Mouse (Mus musculus): ENCODE results near the gene Dpy19l3.

Dpy19l3 gene

DNA sequence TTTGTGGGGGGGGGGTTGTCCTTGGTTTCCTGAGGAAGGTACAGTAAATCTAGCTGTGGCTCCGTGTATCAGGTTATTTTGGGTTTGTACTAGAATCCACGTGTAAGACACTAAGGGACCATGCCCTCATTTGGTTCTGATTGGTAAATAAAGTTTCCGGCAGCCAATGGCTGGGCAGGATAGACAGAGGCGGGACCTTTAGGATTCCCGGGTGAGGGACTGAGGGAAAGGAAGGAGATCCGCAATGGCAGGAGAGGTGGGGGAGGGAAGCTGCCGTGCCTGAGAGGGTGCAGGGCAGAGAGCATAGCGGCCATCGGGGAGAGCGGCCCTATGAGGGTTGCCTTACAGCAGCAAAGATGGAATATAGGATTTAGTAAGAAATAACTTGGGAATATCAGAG, 67.0 kb downstream of the Dpy19l3 start:
- peak; percentile 98 for DNase-seq

DNA sequence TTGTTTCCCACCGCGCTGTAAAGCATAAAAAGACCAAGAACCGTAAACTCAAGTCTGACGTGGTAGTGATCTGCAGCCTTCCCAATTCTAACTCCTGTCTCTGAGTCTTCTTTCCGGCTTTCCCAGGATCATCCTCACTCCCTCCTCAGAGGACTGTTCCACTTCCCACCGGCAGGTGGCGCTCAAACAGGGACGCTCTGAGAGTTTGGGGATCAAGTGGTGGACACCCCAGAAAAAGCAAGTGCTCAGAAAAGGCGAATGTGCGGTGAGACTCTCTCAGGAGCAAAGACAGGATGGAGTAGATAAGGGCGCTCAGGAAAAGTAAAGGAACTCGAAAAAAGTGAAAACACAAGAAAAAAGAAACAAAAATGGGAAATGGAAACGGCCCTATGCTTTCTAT, 67.5 kb downstream of the Dpy19l3 start:
- DNase-seq: peak; percentile 93

DNA sequence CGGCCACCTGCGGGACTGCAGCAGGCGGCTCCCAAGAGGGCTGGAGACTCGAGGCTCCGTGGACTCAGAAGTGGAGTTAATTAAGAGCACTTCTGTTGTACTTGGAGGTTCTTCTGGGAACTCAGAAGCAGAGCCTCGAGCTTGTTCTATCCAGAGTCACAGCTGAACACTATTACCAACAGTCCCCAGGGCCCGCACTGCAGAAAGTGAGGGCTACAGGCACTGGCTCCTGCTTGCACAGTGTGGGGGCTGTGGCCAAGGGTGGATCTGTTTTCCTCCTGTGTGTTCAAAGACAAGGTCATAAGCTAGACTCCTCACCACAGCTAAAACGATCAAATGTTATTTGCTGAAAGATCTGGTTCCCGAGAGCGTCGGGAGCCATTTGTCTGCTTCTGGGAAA, 68.0 kb downstream of the Dpy19l3 start:
- DNase-seq: no peak

DNA sequence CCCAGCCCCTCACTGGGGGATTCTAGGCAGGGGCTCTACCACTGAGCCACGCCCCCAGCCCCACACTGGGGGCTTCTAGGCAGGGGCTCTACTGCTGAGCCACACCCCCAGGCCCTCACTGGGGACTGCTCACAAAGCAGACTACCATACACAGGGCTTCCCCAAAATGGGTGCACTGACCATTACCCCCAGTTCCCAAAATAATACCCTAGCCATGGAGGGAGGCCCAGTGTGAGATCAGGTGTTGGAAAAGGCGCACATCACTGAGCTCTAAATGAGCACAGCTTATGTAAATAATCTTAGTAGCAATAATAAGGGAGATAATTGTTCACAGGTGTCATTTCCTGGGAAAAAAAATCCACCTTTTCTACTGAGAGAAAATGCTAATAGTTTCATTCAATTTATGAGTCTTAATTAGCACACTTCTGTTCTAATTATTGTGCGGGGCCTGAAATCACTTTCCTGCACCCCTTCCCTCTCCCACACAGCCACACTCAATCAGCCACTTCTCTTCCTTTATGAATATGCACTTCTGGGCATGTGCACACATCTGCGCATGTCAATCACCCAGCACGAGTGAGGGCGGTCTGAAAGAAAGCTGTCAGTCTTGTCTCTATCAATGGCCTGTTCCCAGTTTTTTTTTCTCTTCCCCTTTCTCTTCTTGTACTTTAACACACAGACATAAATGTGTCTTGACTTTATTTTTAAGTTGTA, 70.7 kb downstream of the Dpy19l3 start:
- DNase-seq: no peak

DNA sequence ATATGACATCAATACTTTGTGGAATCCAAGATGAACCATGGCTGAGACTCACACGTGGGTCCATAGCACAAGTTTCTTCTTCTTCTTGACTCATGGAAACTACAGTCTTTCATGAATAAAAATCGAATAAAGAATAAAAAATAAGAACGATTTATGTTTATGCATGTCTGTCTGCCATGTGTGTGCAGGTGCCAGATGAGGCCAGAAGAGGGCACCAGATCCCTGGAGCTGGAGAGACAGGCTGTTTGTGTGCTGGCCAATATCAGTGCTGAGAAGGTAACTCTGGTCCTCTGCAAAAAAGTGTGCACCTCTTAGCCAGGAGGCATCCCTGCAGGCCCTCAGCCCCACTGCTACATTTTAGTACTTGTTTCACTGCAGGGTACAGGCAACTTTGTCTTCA, 72.7 kb downstream of the Dpy19l3 start:
- DNase-seq: no peak

DNA sequence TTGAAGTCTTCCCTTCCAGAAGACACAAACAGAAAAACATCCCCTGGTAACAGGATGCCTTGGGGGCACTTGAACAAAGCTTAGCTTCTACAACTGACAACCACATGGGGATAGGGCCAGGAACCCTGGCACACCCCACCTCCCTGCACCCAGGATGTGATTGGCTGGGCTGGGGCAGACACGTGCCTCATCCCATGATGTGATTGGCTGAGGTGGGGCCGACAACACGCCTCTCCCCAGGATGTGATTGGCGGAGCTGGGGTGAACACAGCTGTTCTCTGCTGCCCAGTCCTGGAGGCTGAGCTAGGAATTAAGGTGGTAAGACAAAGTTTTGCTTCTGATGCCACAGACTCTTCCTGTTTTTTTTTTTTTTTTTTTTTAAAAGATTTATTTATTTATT, 75.3 kb downstream of the Dpy19l3 start:
- no peak for DNase-seq

DNA sequence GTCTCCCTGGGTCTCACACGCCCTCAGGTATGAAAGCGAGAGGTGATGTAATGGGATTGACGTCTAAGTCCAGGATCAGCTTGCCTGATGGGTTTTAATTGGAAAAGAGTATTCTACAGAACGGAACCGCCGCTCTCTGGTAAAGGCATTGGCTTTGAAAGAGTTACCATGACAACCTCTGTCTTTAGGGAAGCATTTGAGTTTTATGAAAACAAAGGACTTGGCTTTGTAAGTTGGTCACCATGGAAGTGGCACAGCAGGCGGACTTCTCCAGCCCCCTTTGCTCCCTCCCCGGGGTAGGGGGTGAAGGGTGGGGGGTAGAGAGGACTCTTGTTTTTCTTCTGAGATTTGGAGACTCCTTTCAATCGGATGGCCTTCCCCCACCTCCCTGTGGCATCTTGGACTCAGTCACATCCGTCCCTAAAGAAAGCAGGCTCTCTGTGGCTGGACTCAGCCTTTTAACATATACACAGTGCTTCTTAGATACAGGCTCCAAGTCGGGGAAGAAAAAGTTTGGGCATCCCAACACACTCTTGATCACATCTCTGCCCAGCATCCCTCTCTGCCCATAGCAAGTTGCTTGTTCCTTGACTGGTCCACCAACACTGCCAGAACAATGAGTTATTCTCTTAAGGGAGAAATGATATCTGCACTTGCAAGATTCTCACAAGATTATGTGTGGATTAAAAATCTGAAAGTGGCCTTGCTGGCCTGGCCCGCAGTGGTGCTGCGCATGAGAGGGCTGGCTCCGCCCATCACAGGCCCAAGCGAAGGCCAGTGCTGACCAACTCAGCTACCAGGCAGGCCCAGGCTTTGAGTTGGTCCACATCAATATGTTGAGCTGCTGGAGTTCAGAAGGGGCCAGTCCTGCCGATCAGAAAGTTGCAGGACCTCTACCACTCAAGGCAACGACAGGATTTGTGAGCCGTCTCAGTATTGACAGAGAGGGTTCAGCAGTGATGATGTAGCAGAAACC, 85.9 kb downstream of the Dpy19l3 start:
- DNase-seq: no peak

DNA sequence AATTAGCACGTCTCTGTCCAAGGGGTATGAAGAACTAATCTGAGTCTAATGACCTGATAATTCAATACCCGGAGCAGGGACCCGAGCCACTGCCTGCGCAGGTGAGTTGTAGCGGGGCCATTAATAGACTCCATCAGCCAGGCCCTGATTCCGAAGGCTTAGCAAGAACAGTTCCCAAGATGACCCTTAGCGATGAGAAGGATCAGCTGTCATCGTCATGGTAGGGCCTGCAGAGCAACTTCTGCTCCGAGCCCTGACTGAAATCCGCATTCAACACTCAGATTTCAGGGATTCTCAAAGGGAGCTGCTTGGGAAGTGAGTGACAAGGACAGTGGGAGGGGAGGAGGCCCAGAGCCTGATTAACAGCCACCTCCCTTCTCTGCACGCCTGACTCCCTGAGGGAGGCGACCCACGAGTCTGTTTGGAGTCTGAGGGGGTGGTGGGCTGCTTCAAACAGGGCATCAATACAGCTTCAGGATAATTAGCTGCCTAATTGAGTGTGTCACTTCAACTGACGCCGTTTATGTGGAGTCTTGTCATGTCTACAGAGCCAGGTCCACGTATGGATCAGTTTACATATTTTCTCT, 90.4 kb downstream of the Dpy19l3 start:
- no peak for DNase-seq

DNA sequence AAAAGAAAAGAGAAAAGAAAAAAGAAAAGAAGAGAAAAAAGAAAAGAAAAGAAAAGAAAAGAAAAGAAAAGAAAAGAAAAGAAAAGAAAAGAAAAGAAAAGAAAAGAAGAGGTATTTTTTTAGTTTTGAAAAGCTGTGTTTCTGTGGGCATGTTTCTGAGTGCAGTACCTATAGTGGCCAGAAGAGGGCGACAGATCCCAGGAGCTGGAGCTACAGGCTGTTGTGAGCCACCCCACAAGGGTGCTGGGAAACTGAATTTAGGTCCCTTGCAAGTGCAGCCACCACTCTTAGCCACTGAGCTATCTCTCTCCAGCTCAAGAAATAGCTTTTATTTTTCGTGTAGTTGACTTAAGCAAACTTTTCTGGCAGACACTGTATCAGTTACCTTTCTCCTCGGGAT, 95.1 kb downstream of the Dpy19l3 start:
- DNase-seq: no peak

DNA sequence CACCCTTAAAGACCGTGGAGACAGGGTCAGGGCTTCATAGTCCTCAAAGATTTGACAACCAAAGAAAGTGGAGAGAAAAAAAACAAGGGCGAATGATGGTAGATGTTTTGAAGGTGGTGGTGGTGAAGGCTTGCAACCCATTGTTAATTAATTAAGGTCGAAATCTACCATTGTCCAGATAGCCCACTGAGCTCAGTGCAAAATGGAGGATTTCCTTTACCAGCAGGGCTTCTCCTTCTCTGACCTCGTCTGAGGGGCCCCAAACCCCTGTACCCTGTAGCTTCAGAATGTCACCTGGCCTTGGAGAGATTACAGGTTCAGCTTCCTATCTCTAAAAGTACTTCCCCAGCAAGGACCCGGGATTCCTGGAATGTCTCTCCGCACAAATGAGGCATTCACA, 96.4 kb downstream of the Dpy19l3 start:
- DNase-seq: no peak

DNA sequence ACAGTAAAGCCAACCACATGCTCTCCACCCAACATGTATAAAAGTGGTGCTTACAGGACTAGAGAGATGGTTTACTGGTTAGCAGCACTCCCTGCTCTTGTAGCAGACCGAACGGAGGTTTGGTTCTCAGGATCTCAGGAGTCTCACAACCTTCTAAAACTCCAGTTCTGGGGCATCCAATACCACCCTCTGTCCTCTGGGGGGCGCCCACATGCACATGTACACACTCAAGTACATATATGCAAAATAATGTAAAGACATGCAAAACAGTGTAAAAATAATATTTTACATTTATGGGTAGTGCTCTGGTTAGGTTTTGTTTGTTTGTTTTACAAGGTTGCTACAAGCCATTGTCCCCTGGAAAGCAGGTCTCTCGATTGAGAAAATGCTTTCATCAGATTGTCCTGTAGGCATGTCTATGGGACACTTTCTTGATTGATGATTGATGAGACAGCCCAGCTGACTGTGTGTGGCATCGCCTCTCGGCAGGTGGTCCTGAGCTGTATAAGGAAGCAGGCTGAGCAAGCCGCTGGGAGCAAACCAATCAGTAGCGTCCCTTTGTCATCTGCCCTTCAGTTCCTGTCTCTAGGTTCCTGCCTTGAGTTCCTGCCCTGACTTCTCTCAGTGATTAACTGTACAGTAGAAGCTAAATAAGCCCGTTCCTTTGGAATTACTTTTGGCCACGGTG, 102.5 kb downstream of the Dpy19l3 start:
- no peak for DNase-seq

DNA sequence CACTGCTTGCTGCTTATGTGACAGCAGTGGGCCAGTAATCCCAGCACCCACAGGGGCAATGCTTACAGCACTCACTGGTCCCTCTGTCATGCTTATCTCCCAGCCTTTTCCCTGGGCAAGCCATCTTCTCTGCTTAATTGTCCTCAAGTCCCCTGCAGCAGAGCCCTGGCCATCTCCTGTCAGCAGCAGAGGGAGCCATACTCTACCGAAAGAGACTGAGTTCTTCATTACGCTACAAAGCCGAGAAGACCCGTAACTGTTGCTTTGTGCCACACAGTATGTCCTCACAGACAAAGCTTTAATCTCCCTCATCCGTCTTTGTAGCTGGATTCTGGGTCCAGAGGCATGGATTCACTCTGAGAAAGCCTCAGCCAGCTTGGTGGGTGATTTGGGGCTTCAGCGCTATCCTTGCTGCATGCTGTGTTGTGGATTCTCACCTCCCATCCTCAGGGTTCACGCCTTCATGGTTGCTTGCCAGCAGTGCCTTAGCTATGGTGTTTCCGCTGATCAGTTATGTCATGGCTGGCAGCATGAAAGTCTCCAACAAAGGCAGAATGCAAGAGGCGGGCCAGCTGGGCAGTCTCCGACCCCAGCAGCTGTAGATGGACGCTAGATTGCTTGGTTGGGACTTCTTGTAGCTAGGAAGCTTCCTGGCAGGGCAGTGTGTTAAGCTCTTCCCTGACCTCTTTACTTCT, 103.4 kb downstream of the Dpy19l3 start:
- DNase-seq: no peak

DNA sequence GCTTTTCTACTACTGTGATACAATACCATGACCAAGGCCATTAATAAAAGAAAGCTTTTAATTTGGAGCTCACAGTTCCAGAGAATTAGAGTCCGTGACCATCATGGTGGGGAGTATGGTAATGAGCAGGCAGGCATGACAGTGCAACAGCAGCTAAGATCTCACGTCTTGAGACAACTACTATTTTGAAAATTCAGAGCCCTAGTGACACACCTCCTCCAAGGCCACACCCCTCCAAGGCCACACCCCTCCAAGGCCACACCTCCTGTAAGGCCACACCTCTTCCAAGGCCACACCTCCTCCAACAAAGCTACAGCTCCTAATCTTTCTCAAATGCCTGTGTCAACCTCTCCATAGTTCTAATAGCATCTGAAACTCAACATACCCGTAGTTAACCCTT, 105.2 kb downstream of the Dpy19l3 start:
- peak; percentile 91 for DNase-seq

DNA sequence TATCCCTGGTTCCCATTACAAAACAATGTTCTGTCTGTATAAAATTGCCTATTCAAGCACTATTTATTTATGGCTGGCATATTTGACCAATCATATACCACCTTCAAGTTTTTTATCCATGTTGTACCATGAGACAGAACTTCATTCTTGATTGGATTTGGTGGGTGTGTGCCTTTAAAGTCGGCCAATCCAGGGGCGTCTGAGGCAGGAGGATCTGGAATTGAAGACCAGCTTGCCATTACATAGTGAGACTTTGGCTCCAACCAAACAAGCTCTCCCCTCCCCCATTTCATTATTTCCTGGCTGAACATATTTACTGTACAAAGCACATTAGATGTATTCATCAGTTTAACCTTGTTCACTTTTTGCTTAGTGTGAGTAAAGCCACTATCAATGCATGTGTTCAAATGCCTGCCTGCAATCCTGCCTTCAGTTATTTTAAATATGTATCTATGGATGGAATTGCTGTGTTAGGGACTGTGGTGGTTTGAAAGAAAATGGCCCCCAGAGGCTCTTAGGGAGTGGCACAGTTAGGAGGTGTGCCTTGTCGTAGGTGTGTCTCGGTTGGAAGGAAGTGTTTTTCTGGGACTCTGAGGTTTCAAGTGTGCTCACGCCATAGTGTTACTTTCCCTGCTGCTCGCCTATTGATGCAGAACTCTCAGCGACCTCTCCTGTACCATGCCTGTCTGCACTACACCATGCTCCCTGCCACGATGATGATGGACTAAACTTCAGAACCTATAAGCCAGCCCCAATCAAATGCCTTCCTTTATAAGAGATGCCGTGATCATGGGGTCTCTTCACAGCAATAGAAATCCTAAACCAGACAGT, 105.8 kb downstream of the Dpy19l3 start:
- DNase-seq: no peak

DNA sequence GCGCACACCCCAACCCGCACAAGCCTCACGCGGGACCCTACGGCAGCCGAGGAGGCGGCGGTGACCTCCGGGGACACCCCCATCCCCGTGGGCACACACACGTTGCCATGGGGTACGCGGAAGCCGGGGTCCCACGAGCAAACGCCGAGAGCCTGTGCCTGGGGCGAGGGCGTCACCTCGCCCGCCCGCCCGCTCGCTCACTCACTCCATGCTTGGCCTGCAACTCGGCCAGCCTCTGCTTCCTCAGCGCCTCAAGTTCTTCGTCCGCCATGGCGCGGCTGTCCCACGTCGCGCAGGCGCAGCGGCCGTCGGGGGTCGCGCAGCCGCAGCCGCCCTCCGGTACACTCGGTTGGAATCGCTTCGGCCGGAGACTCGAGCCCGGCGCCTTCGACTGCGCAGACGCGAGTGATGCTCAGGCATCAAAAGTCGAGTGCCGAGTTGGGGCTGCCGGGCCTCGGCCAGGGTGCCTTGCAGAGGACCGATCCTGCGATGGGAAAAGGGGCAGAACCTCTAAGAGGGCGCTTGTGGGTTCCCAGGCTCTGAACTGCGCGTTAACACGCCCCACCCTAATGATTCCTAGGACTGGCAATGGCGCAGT, 107.1 kb downstream of the Dpy19l3 start, which contains the start of gene Pdcd5:
Gene Pdcd5, minus strand, starts transcription at position 421 of the 598 bp plus-strand sequence.
- peak; percentile 99 for DNase-seq

DNA sequence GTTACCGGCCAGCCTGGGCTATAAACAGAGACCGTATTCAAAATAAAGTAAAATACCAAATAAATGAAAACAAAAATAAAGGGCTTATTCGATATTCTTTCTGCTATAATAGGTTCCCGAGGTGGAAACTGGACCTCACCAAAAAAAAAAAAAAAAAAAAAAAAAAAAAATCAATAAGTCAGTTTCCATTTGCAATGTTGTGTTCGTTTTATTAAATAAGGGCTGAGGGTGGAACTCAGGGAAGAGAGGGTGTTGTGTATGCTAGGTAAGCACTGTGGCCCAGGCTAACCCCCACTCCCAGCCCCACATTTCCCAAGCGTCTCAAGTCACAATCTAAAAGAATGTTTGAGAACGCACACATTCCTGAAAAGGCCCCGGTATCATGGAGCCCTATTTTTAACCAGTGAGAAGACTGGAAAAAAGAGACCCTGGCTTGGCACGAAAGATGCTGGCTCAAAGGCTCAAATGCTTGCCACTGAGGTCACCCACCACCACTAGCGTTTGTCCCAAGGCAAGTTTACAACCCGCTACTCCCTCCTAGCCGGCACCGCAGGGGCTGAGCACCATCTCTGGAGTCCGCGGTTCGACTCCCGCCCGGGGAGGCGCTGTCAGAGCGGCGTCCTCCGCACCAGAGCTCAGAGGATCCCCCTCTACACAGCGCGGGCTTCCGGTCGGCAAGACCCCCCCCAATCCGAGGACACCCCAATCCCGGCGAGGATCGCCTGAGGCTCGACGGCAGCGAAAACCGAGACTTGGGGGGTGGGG, 107.8 kb downstream of the Dpy19l3 start:
- DNase-seq: no peak

DNA sequence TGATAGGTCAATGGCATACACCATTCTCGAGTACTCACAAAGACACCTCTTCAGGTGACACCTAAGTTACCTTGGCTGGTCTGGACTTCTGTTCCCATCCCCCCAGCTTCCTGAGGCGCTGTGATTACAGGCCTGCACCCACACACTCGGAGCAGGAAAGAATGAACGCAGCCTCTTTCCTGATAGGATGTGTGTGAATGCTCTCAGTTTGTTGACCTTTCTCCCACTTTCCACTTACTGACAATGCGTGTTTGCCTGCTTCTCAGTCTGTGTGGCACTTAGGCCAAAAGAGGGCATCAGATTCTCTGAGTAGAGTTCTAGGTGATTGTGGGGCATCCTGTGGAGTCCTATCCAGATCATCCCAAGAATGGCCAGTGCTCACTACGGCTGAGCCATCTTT, 114.2 kb downstream of the Dpy19l3 start:
- DNase-seq: no peak

DNA sequence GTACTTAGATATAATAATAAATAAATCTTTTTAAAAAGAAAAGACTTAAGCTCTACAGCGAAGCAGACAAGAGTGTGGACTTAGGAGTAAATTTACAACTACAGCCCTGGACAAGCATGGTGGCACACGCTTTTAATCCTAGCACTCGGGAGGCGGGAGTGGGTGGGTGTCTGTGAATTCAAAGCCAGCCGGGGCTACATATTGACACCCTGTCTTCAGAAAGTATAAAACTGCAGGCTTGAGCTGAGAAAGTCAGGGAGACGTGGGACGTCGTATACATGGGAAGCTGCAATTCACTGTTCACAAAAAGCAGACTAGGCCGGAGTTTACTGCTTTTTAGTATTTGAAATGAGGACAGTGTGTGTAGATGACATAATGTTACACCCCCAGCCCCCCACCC, 117.4 kb downstream of the Dpy19l3 start:
- DNase-seq: no peak

DNA sequence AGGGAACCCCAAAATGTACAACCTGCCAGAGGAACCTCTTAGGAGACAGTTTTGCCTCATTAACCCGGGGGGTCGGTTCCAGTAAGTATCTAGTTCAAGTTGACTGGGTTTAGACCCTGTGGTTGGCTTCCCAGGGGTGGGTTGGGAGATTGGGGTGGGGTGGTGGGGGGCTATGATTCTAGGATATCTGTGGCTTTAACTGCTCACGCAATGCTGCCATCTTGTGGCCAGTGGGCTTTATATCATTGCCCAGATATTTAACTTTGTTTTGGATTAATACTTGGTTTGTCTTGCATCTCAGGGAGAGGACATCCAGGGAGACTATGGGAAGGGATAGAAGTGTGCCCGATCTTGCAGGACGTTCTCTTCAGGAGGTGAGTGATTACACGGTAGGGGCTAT, 118.0 kb downstream of the Dpy19l3 start:
- DNase-seq: no peak

Measured in heart, adult 11 months (tissue).